Mouse (Mus musculus) adrenal gland, postnatal 4 days (tissue): Measurements from ENCODE around the gene Pros1. TPM values are rescaled to one million over a fixed set of nuclear protein-coding genes. Genes with fewer than 3 reads are reported as not detected.

ENCODE experiments used
- microRNA-seq: library from miRNA; unstranded; fragments of <30 nt; microRNA quantifications from one replicate; pipeline ENCODE4 v1.2.0, GENCODE M21; 2021
- total RNA-seq, 2 experiments: library from RNA; stranded (reverse); gene quantifications; 2 replicates each; pipeline ENCODE4 v1.2.3; 2021

Gene Pros1
- total RNA-seq, 2 experiments from 2014 or later: 52.2 to 53.0 TPM

Small RNA genes within 50 kb of the gene (microRNA-seq; reads per million reads assigned to microRNA genes)
- not detected for gene Gm25986

Other genes starting within 250 kb of the Pros1 start
- gene Nsun3, start 67.5 kb upstream of the Pros1 start, total RNA-seq: 10 to 100 TPM; 14.5 to 19.7 TPM
- not detected for gene Stx19, start 39.6 kb upstream of the Pros1 start, total RNA-seq
- 10 to 100 TPM; 12.0 to 12.7 TPM for gene Arl13b, start 7.3 kb upstream of the Pros1 start, total RNA-seq